Mouse (Mus musculus) adrenal gland, postnatal 14 days (tissue): ENCODE data around the gene Immp2l. TPM values are rescaled to one million over a fixed set of nuclear protein-coding genes. Genes with fewer than 3 reads are reported as not detected.
A peak's percentile ranks its signal among the peaks of the same experiment; 100 is the strongest.
"Not testable (repeated sequence)": the region's sequence is repeated elsewhere in the genome, so short reads cannot be mapped to it uniquely, and the experiment has no call there.

ENCODE experiments used
- DNase-seq: peaks from one replicate; pipeline ENCODE4 v3.0.0; 2021; ENCODE audit warnings: mixed read lengths
- total RNA-seq: library from RNA; stranded (reverse); gene quantifications from 2 replicates; pipeline ENCODE4 v1.2.3, GENCODE M21; 2021

The Immp2l gene
- total RNA-seq, 1 experiment from 2014 or later: 34.1 TPM

- DNase-seq: no peak
These were observed 828.1 kb downstream of the Immp2l start for GRCm38 (mm10) chr12:41851896-41852470.

GRCm38 (mm10) chr12:41859652-41860051 is 835.8 kb downstream of the Immp2l start:
- not testable (repeated sequence) for DNase-seq

GRCm38 (mm10) chr12:41868317-41868716 is 844.4 kb downstream of the Immp2l start:
- no peak for DNase-seq

- no peak for DNase-seq
These were observed 850.1 kb downstream of the Immp2l start for GRCm38 (mm10) chr12:41874015-41874414.

- no peak for DNase-seq
These were observed 853.5 kb downstream of the Immp2l start for GRCm38 (mm10) chr12:41877292-41877959.

GRCm38 (mm10) chr12:41878493-41878892 is 854.6 kb downstream of the Immp2l start:
- no peak for DNase-seq

- DNase-seq: no peak
These were observed 855.1 kb downstream of the Immp2l start for GRCm38 (mm10) chr12:41878972-41879371.

- DNase-seq: no peak
These were observed 855.5 kb downstream of the Immp2l start for GRCm38 (mm10) chr12:41879412-41879811.

GRCm38 (mm10) chr12:41880833-41881232 is 856.9 kb downstream of the Immp2l start:
- no peak for DNase-seq

GRCm38 (mm10) chr12:41908011-41908410 is 884.1 kb downstream of the Immp2l start:
- no peak for DNase-seq

- DNase-seq: no peak
These were observed 887.7 kb downstream of the Immp2l start for GRCm38 (mm10) chr12:41911626-41912025.

- DNase-seq: no peak
These were observed 913.9 kb downstream of the Immp2l start for GRCm38 (mm10) chr12:41937751-41938150.

- peak; percentile 14 for DNase-seq
These were observed 918.0 kb downstream of the Immp2l start for GRCm38 (mm10) chr12:41941853-41942252.

GRCm38 (mm10) chr12:41944079-41944672 is 920.3 kb downstream of the Immp2l start:
- no peak for DNase-seq

- DNase-seq: no peak
These were observed 922.6 kb downstream of the Immp2l start for GRCm38 (mm10) chr12:41946536-41946935.

GRCm38 (mm10) chr12:41949409-41949808 is 925.5 kb downstream of the Immp2l start:
- DNase-seq: no peak

- no peak for DNase-seq
These were observed 926.0 kb downstream of the Immp2l start for GRCm38 (mm10) chr12:41949841-41950241.

GRCm38 (mm10) chr12:41950726-41951125 is 926.8 kb downstream of the Immp2l start:
- DNase-seq: no peak

- DNase-seq: no peak
These were observed 937.1 kb downstream of the Immp2l start for GRCm38 (mm10) chr12:41961038-41961437.

GRCm38 (mm10) chr12:41991408-41991807 is 967.5 kb downstream of the Immp2l start:
- DNase-seq: no peak
